Mouse (Mus musculus) MEL (cell line): Measurements from ENCODE around the gene Faap100. TPM values are rescaled to one million over a fixed set of nuclear protein-coding genes. Genes with fewer than 3 reads are reported as not detected.

Experiments used
- DNase-seq: peaks from one replicate; pipeline ENCODE4 v3.0.0; 2011; ENCODE audit warnings: low read depth, low spot score
- H3K27ac ChIP-seq: 2 replicates; pipeline ENCODE4 v1.5.1; 2012; ENCODE audit warnings: low read depth, mild to moderate bottlenecking, control low read depth, low read length, moderate library complexity; ENCODE audit not compliant: control insufficient read depth
- H3K27me3 ChIP-seq, 2 experiments: fragments of 150-350 bp in 1 of 2; sonication (generic) in 1 of 2; 2 replicates each; pipeline ENCODE4 v1.6.1; 2012; ENCODE audit warnings: low read length in 2 of 2, mild to moderate bottlenecking in 2 of 2, improper control_type of control experiment in 1 of 2, moderate library complexity in 1 of 2; ENCODE audit not compliant: insufficient read depth in 2 of 2, control insufficient read depth in 1 of 2
- H3K36me3 ChIP-seq, 2 experiments: 2 replicates each; pipeline ENCODE4 v1.6.1; 2012 to 2014; ENCODE audit warnings: low read length in 2 of 2, improper control_type of control experiment in 1 of 2, inconsistent platforms in 1 of 2, mild to moderate bottlenecking in 1 of 2; ENCODE audit not compliant: insufficient read depth in 2 of 2, control insufficient read depth in 1 of 2
- H3K4me1 ChIP-seq, 2 experiments: fragments of 150-350 bp in 1 of 2; sonication (generic) in 1 of 2; 2 replicates each; pipeline ENCODE4 v1.6.1; 2012; ENCODE audit warnings: low read length in 2 of 2, improper control_type of control experiment in 1 of 2, mild to moderate bottlenecking in 1 of 2; ENCODE audit not compliant: insufficient read depth in 2 of 2, control insufficient read depth in 1 of 2
- H3K4me3 ChIP-seq, 2 experiments: fragments of 150-350 bp in 1 of 2; sonication (generic) in 1 of 2; 2 replicates each; pipeline ENCODE4 v1.5.1; 2012; ENCODE audit warnings: low read depth in 2 of 2, low read length in 2 of 2, mild to moderate bottlenecking in 2 of 2, moderate library complexity in 2 of 2, control low read depth in 1 of 2, improper control_type of control experiment in 1 of 2; ENCODE audit not compliant: control insufficient read depth in 1 of 2, insufficient read depth in 1 of 2
- H3K79me2 ChIP-seq: 2 replicates; pipeline ENCODE4 v1.6.1; 2012; ENCODE audit warnings: mild to moderate bottlenecking, low read length, moderate library complexity; ENCODE audit not compliant: control insufficient read depth, poor library complexity, insufficient read depth
- H3K9ac ChIP-seq: 2 replicates; pipeline ENCODE4 v1.6.1; 2012; ENCODE audit warnings: low read depth, mild to moderate bottlenecking, control low read depth, low read length, moderate library complexity; ENCODE audit not compliant: control insufficient read depth, poor library complexity, severe bottlenecking
- H3K9me3 ChIP-seq: fragments of 150-350 bp; sonication (generic); replicated peaks from 2 replicates; pipeline ENCODE4 v1.6.1; 2012; ENCODE audit warnings: mild to moderate bottlenecking, low read length, improper control_type of control experiment, moderate library complexity; ENCODE audit not compliant: insufficient read depth
- CHD2 ChIP-seq: IDR thresholded peaks from 2 replicates; pipeline ENCODE4 v1.6.1; 2011; ENCODE audit warnings: low read length, improper control_type of control experiment
- CTCF ChIP-seq, 3 experiments: IDR thresholded peaks in 2 of 3; conservative IDR thresholded peaks in 1 of 3; 2 replicates each; pipeline ENCODE4 v1.5.1; 2011 to 2012; ENCODE audit warnings: low read length in 3 of 3, low read depth in 2 of 3, mild to moderate bottlenecking in 2 of 3, improper control_type of control experiment in 1 of 3, inconsistent platforms in 1 of 3, mixed read lengths in 1 of 3, moderate library complexity in 1 of 3; ENCODE audit not compliant: control insufficient read depth in 1 of 3, insufficient read depth in 1 of 3, poor library complexity in 1 of 3, severe bottlenecking in 1 of 3
- E2F4 ChIP-seq: IDR thresholded peaks from 2 replicates; pipeline ENCODE4 v1.6.1; 2011; ENCODE audit warnings: low read depth, low read length, improper control_type of control experiment, borderline replicate concordance
- EP300 ChIP-seq, 2 experiments: IDR thresholded peaks; 2 replicates each; pipeline ENCODE4 v1.6.1; 2011; ENCODE audit warnings: improper control_type of control experiment in 2 of 2, low read length in 2 of 2, low read depth in 1 of 2, mild to moderate bottlenecking in 1 of 2
- GABPA ChIP-seq: IDR thresholded peaks from 2 replicates; pipeline ENCODE4 v1.6.1; 2012; ENCODE audit warnings: low read depth, mild to moderate bottlenecking, inconsistent platforms, low read length, improper control_type of control experiment, moderate library complexity
- GATA1 ChIP-seq: IDR thresholded peaks from 2 replicates; pipeline ENCODE4 v1.6.1; 2011; ENCODE audit warnings: low read depth, low read length, improper control_type of control experiment
- JUND ChIP-seq: IDR thresholded peaks from 2 replicates; pipeline ENCODE4 v1.6.1; 2011; ENCODE audit warnings: low read depth, mild to moderate bottlenecking, improper control_type of control experiment, low read length
- KAT2A ChIP-seq: conservative IDR thresholded peaks from 2 replicates; pipeline ENCODE4 v1.6.1; 2012; ENCODE audit warnings: low read depth, low read length, improper control_type of control experiment, inconsistent platforms
- MAFK ChIP-seq: IDR thresholded peaks from 2 replicates; pipeline ENCODE4 v1.6.1; 2011; ENCODE audit warnings: low read depth, mild to moderate bottlenecking, low read length, improper control_type of control experiment, borderline replicate concordance
- MAX ChIP-seq: IDR thresholded peaks from 2 replicates; pipeline ENCODE4 v1.6.1; 2011; ENCODE audit warnings: low read length, improper control_type of control experiment
- MAZ ChIP-seq: IDR thresholded peaks from 2 replicates; pipeline ENCODE4 v1.6.1; 2012; ENCODE audit warnings: low read depth, mild to moderate bottlenecking, inconsistent platforms, low read length, improper control_type of control experiment
- MEF2A ChIP-seq: IDR thresholded peaks from 2 replicates; pipeline ENCODE4 v1.6.1; 2014; ENCODE audit warnings: low read depth, mild to moderate bottlenecking, inconsistent platforms, low read length, improper control_type of control experiment; ENCODE audit not compliant: poor library complexity, insufficient replicate concordance, severe bottlenecking; ENCODE audit errors: extremely low read depth
- MXI1 ChIP-seq: IDR thresholded peaks from 2 replicates; pipeline ENCODE4 v1.6.1; 2011; ENCODE audit warnings: mild to moderate bottlenecking, low read depth, low read length, improper control_type of control experiment
- MYC ChIP-seq: IDR thresholded peaks from 2 replicates; pipeline ENCODE4 v1.6.1; 2011; ENCODE audit warnings: low read depth, mild to moderate bottlenecking, low read length, improper control_type of control experiment, moderate library complexity
- NELFE ChIP-seq: IDR thresholded peaks from 2 replicates; pipeline ENCODE4 v1.6.1; 2011; ENCODE audit warnings: low read depth, low read length, improper control_type of control experiment
- POLR2AphosphoS2 ChIP-seq: IDR thresholded peaks from 2 replicates; pipeline ENCODE4 v1.6.1; 2011; ENCODE audit warnings: low read length, improper control_type of control experiment
- RAD21 ChIP-seq: IDR thresholded peaks from 2 replicates; pipeline ENCODE4 v1.6.1; 2011; ENCODE audit warnings: mild to moderate bottlenecking, low read depth, low read length, improper control_type of control experiment
- SIN3A ChIP-seq: IDR thresholded peaks from 2 replicates; pipeline ENCODE4 v1.6.1; 2012; ENCODE audit warnings: low read length, improper control_type of control experiment, inconsistent platforms
- TAL1 ChIP-seq: IDR thresholded peaks from 2 replicates; pipeline ENCODE4 v1.6.1; 2012; ENCODE audit warnings: mild to moderate bottlenecking, inconsistent platforms, low read length, moderate library complexity, mixed read lengths
- TBP ChIP-seq: IDR thresholded peaks from 2 replicates; pipeline ENCODE4 v1.8.0; 2011; ENCODE audit warnings: low read depth, low read length, improper control_type of control experiment
- USF1 ChIP-seq: IDR thresholded peaks from 2 replicates; pipeline ENCODE4 v1.6.1; 2014; ENCODE audit warnings: low read depth, mild to moderate bottlenecking, inconsistent platforms, low read length, improper control_type of control experiment, moderate library complexity
- ZC3H11A ChIP-seq: IDR thresholded peaks from 2 replicates; pipeline ENCODE4 v1.6.1; 2012; ENCODE audit warnings: low read depth, mild to moderate bottlenecking, inconsistent platforms, low read length, improper control_type of control experiment
- ZKSCAN1 ChIP-seq: IDR thresholded peaks from 2 replicates; pipeline ENCODE4 v1.6.1; 2012; ENCODE audit warnings: low read depth, mild to moderate bottlenecking, inconsistent platforms, low read length, improper control_type of control experiment, moderate library complexity
- ZMIZ1 ChIP-seq: IDR thresholded peaks from 2 replicates; pipeline ENCODE4 v1.6.1; 2012; ENCODE audit warnings: low read depth, mild to moderate bottlenecking, inconsistent platforms, low read length, improper control_type of control experiment, moderate library complexity
- ZNF384 ChIP-seq: IDR thresholded peaks from 2 replicates; pipeline ENCODE4 v1.6.1; 2012; ENCODE audit warnings: low read depth, mild to moderate bottlenecking, inconsistent platforms, low read length, improper control_type of control experiment
- polyA plus RNA-seq, 2 experiments: library from polyadenylated mRNA; stranded (reverse) in 1 of 2; unstranded in 1 of 2; fragments of >175 nt in 1 of 2; fragments of >200 nt in 1 of 2; gene quantifications; 2 replicates each; pipeline versions ENCODE4 v1.2.1 to v1.2.4; 2012; ENCODE audit warnings: low replicate concordance in 2 of 2, low read depth in 1 of 2; ENCODE audit not compliant: insufficient read length in 2 of 2, insufficient read depth in 1 of 2, missing spikeins in 1 of 2
- total RNA-seq: library from RNA; depleted of rRNA; stranded (reverse); fragments of 300-350 nt; gene quantifications from 2 replicates; pipeline ENCODE4 v1.2.3, GENCODE M21; 2012

The Faap100 gene
- total and polyA plus RNA-seq, 3 experiments = 27.1 to 45.7 TPM; not detected in 1

DNA sequence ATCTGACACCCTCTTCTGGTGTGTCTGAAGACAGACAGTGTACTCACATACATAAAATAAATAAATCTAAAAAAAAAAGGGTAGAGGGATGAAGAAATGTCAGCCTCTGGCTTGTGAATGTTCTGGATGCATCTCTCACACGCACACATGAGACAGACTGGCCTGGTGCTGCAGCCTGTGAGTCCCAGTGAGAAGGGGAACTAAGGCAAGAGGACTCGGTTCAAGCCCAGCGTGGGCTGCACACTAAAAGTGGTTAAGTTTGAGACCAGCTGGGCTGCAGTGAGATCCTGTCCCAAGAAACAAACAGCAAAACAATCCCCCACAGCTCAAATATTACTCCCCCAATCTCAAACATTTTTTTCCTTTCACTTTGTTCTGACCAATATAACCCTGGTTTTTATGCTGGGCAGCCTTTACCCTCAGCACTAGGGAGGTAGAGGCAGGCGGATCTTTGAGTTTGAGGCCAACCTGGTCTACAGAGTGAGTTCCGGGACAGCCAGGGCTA lies 35.9 kb downstream of the Faap100 start:
- no peak overlapping the region for H3K4me3 ChIP-seq
- peaks cover 3 to 12% of the 10 kb centered on the region in 2 experiments; a peak in 3 of 4 replicates for H3K4me1 ChIP-seq
- no peak overlapping the region for H3K27ac ChIP-seq
- H3K9me3 ChIP-seq = no peaks in the 10 kb centered on the region
- peak; percentile 52 for DNase-seq
- H3K79me2 ChIP-seq = peaks cover 8% of the 10 kb centered on the region
- H3K36me3 ChIP-seq = peaks cover 0 to 6% of the 10 kb centered on the region in 2 experiments; a peak in 2 of 4 replicates
- no peaks in the 10 kb centered on the region for H3K27me3 ChIP-seq
- H3K9ac ChIP-seq = no peak overlapping the region
- TF ChIP-seq CTCF (IDR thresholded peaks at IDR 0.05 in 2 of 3, conservative IDR thresholded peaks at IDR 0.05 in 1 of 3; ENCODE audit: control insufficient read depth in 1 of 3, insufficient read depth in 1 of 3, low read depth in 2 of 3, low read length in 3 of 3, poor library complexity in 1 of 3, severe bottlenecking in 1 of 3) (no peak), MAX (no peak), SIN3A (no peak), TBP (no peak), ZMIZ1 (no peak), MEF2A (no peak), ZKSCAN1 (no peak), E2F4 (no peak), POLR2AphosphoS2 (no peak), MXI1 (no peak)

GRCm38 (mm10) chr11:120341661-120342060 lies 36.9 kb downstream of the Faap100 start:
- no peak overlapping the region for H3K9ac ChIP-seq
- H3K27ac ChIP-seq = no peak overlapping the region
- TF ChIP-seq TAL1 = no peak
- TF ChIP-seq MAZ = no peak
- peaks cover 1% of the 10 kb centered on the region for H3K79me2 ChIP-seq
- no peak for DNase-seq
- H3K36me3 ChIP-seq = peaks cover 0 to 6% of the 10 kb centered on the region in 2 experiments; a peak in 2 of 4 replicates
- no peaks in the 10 kb centered on the region for H3K9me3 ChIP-seq
- H3K4me1 ChIP-seq = peaks cover 3 to 12% of the 10 kb centered on the region in 2 experiments; a peak in 3 of 4 replicates
- no peaks in the 10 kb centered on the region for H3K27me3 ChIP-seq
- no peak overlapping the region for H3K4me3 ChIP-seq

DNA sequence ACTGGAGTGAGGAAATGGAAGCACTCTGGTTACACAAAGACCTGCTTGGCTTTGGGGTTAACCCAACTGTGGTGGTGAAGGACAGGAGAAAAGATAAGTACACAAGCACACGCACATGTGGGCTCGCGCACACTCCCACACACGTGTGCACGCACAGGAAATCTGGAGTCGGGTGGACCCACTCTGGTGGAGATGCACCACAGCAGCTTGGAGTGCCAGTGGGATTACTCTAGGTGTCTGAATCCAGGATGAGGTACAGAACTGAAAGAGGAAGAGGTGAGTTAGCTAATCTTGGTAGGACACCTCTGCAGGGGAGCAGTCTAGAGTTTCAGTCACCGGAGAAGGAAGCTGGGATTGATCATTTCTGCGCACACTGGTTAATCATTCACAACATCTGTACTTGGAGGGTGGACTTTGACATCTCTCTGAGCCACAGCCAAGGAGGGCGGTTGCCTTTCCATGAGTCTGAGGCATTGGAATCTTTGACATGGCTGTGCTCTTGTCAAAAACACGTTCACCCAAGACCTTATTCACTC lies 38.5 kb downstream of the Faap100 start:
- no peak overlapping the region for H3K4me3 ChIP-seq
- H3K9me3 ChIP-seq = no peaks in the 10 kb centered on the region
- no peaks in the 10 kb centered on the region for H3K79me2 ChIP-seq
- peak; percentile 94 for DNase-seq
- no peaks in the 10 kb centered on the region for H3K27me3 ChIP-seq
- peaks cover 3 to 12% of the 10 kb centered on the region in 2 experiments; a peak in 3 of 4 replicates for H3K4me1 ChIP-seq
- H3K27ac ChIP-seq = 0 out of 2 replicates have a peak overlapping the region, but pooled peaks have one; percentile 36
- peaks cover 0 to 6% of the 10 kb centered on the region in 2 experiments; a peak in 2 of 4 replicates for H3K36me3 ChIP-seq
- H3K9ac ChIP-seq = no peak overlapping the region
- TF ChIP-seq JUND = 0 out of 2 replicates have a peak, but pooled peaks have one; percentile 52
- no peak for TF ChIP-seq NELFE
- TF ChIP-seq GATA1 = peak; percentile 84
- TF ChIP-seq KAT2A = no peak
- peak; percentile 76 for TF ChIP-seq SIN3A
- TF ChIP-seq CHD2 = no peak
- no peak for TF ChIP-seq MEF2A
- no peak for TF ChIP-seq RAD21
- TF ChIP-seq TBP = 0 out of 2 replicates have a peak, but pooled peaks have one; percentile 42
- TF ChIP-seq MYC = peak; percentile 64; the same call in 1 of the 2 replicates
- peak; percentile 90 to 91 for TF ChIP-seq EP300 (IDR thresholded peaks at IDR 0.05; ENCODE audit: low read depth in 1 of 2, low read length in 2 of 2)
- TF ChIP-seq GABPA = no peak
- TF ChIP-seq MAFK = no peak; the same call in 1 of the 2 replicates
- no peak for TF ChIP-seq ZNF384
- no peak for TF ChIP-seq E2F4
- no peak for TF ChIP-seq POLR2AphosphoS2
- no peak for TF ChIP-seq USF1
- TF ChIP-seq ZC3H11A = no peak
- TF ChIP-seq TAL1 = peak; percentile 95
- TF ChIP-seq MAX = peak; percentile 33; the same call in 1 of the 2 replicates
